ENCODE assay signal across 9 mouse cellular contexts in genomic region chr9:32717268-32717920, GRCm38 (mm10).
A peak's percentile ranks its signal among the peaks of the same experiment; 100 is the strongest.
DNase-seq lines count a peak whose midpoint lies in the region; ATAC-seq and TF ChIP-seq lines count a peak whose summit lies in the region.
"Had no signal": no experiment of that assay in that cellular context is flagged by ENCODE, and none has a peak within 500 bp of the region (broad histone marks: within the 10 kb centered on the region; RNA-seq: fewer than 3 reads in every experiment).

No protein-coding gene starts in this region.

- no peak for ATAC-seq in heart, embryonic 13.5 days (ENCODE audit: extremely low read depth, insufficient number of reproducible peaks, low FRiP score, low TSS enrichment)
- no peak for ATAC-seq in lung, embryonic 14.5 days (ENCODE audit: insufficient read depth)
- ATAC-seq in intestine, embryonic 15.5 days, result no peak
- no peak for ATAC-seq in stomach, embryonic 16.5 days (ENCODE audit: insufficient read depth, low FRiP score)

- DNase-seq in heart, postnatal 10 days, result no peak
- peak; percentile 48 for DNase-seq in lung, embryonic 14.5 days
- DNase-seq in lung, postnatal 14 days, result no peak
- no peak for DNase-seq in adipocyte (ENCODE audit: low spot score)
- no peak for DNase-seq in cerebellum, adult 11-12 months
- DNase-seq: lung, adult 18-20 months had no signal

- H3K4me2 ChIP-seq in heart, embryonic 13.5 days, result no peak overlapping the region
- 0 out of 2 replicates have a peak overlapping the region, but pooled peaks have one; percentile 8 for H3K4me2 ChIP-seq in lung, embryonic 14.5 days
- no peak overlapping the region for H3K4me2 ChIP-seq in intestine, embryonic 15.5 days (replicated peaks)
- H3K4me2 ChIP-seq in stomach, embryonic 16.5 days (ENCODE audit: low read depth, low read length), result no peak overlapping the region

- H3K9me3 ChIP-seq in heart, embryonic 13.5 days, result no peaks in the 10 kb centered on the region
- no peaks in the 10 kb centered on the region for H3K9me3 ChIP-seq in lung, embryonic 14.5 days (ENCODE audit: low read depth, low read length)
- H3K9me3 ChIP-seq in intestine, embryonic 15.5 days, result no peaks in the 10 kb centered on the region
- no peaks in the 10 kb centered on the region for H3K9me3 ChIP-seq in stomach, embryonic 16.5 days (replicated peaks; ENCODE audit: control insufficient read depth, low read length)

- TF ChIP-seq CTCF in lung, embryonic 14.5 days (IDR thresholded peaks at IDR 0.05; ENCODE audit: low read depth), result no peak

- intact Hi-C loops in heart, postnatal 10 days (cut with DNase I), result loop anchor here (5.0 kb wide), 1 partner anchor 220 kb away; no protein-coding TSS in a partner anchor

- no peaks in the 10 kb centered on the region for H3K27me3 ChIP-seq in heart, embryonic 13.5 days (replicated peaks)
- H3K27me3 ChIP-seq in lung, embryonic 14.5 days (ENCODE audit: insufficient read depth, low read length), result no peaks in the 10 kb centered on the region
- H3K27me3 ChIP-seq in intestine, embryonic 15.5 days (replicated peaks), result no peaks in the 10 kb centered on the region
- H3K27me3 ChIP-seq in stomach, embryonic 16.5 days (ENCODE audit: control insufficient read depth, insufficient read depth, low read length), result no peaks in the 10 kb centered on the region

- H3K9ac ChIP-seq in heart, embryonic 13.5 days, result no peak overlapping the region
- H3K9ac ChIP-seq in lung, embryonic 14.5 days, result no peak overlapping the region; the same call in 1 of the 2 replicates
- no peak overlapping the region for H3K9ac ChIP-seq in intestine, embryonic 15.5 days
- H3K9ac ChIP-seq in stomach, embryonic 16.5 days (ENCODE audit: low read length), result no peak overlapping the region

- peaks cover 97% of the 10 kb centered on the region for H3K4me1 ChIP-seq in heart, embryonic 13.5 days
- peaks cover 46% of the 10 kb centered on the region for H3K4me1 ChIP-seq in lung, embryonic 14.5 days (ENCODE audit: insufficient read depth)
- peaks cover 42% of the 10 kb centered on the region for H3K4me1 ChIP-seq in intestine, embryonic 15.5 days (replicated peaks)
- peaks cover 40% of the 10 kb centered on the region for H3K4me1 ChIP-seq in stomach, embryonic 16.5 days (ENCODE audit: control insufficient read depth, insufficient read depth, low read length)

- WGBS in heart, embryonic 13.5 days, result 65% methylated on average over 12 of the region's 12 CpGs
- 59% methylated on average over 12 of the region's 12 CpGs for WGBS in lung, embryonic 14.5 days
- 66% methylated on average over 12 of the region's 12 CpGs for WGBS in intestine, embryonic 15.5 days
- WGBS in stomach, embryonic 16.5 days, result 61% methylated on average over 12 of the region's 12 CpGs

- H3K27ac ChIP-seq in heart, embryonic 13.5 days (replicated peaks), result peak overlapping the region; percentile 92
- H3K27ac ChIP-seq in lung, embryonic 14.5 days (ENCODE audit: low read depth), result peak overlapping the region; percentile 78; the same call in 1 of the 2 replicates
- H3K27ac ChIP-seq in intestine, embryonic 15.5 days, result 0 out of 2 replicates have a peak overlapping the region, but pooled peaks have one; percentile 19
- peak overlapping the region; percentile 70 for H3K27ac ChIP-seq in stomach, embryonic 16.5 days (ENCODE audit: low read length)

- H3K4me3 ChIP-seq in heart, embryonic 13.5 days, result no peak overlapping the region
- no peak overlapping the region for H3K4me3 ChIP-seq in lung, embryonic 14.5 days (ENCODE audit: low read depth, low read length)
- H3K4me3 ChIP-seq in intestine, embryonic 15.5 days (replicated peaks), result no peak overlapping the region
- no peak overlapping the region for H3K4me3 ChIP-seq in stomach, embryonic 16.5 days (replicated peaks; ENCODE audit: low read length)

- no peaks in the 10 kb centered on the region; the same call in 1 of the 2 replicates for H3K36me3 ChIP-seq in heart, embryonic 13.5 days
- H3K36me3 ChIP-seq in lung, embryonic 14.5 days (ENCODE audit: insufficient read depth), result no peaks in the 10 kb centered on the region
- H3K36me3 ChIP-seq in intestine, embryonic 15.5 days, result no peaks in the 10 kb centered on the region
- H3K36me3 ChIP-seq in stomach, embryonic 16.5 days (ENCODE audit: control insufficient read depth, insufficient read depth, low read length), result no peaks in the 10 kb centered on the region

Comparison
In these comparisons a context has a peak if more than half of its experiments do, and no peak if none do; other contexts are left out.
1. H3K27ac ChIP-seq: peak in every context shown above with its lines; median percentile 92 in heart, embryonic 13.5 days; 78 in lung, embryonic 14.5 days; 70 in stomach, embryonic 16.5 days; 19 in intestine, embryonic 15.5 days.